In genomic region chr6:54158317-54158716, GRCm38 (mm10) we compare ENCODE assay signal across 10 mouse cellular contexts.
A peak's percentile ranks its signal among the peaks of the same experiment; 100 is the strongest.
DNase-seq lines count a peak whose midpoint lies in the region; ATAC-seq lines count a peak whose summit lies in the region.
"Had no signal": no experiment of that assay in that cellular context is flagged by ENCODE, and none has a peak within 500 bp of the region (broad histone marks: within the 10 kb centered on the region; RNA-seq: fewer than 3 reads in every experiment).

No protein-coding gene starts in this region.

- ATAC-seq in heart, embryonic 14.5 days (ENCODE audit: insufficient number of reproducible peaks, insufficient read depth, low FRiP score, low read depth) = no peak
- peak; percentile 23 to 38 for ATAC-seq in hematopoietic stem cell, adult 5-6 weeks (replicated peaks in 1 of 2; ENCODE audit: insufficient read depth in 1 of 2, low FRiP score in 2 of 2, low TSS enrichment in 1 of 2, low read depth in 1 of 2, poor library complexity in 2 of 2, severe bottlenecking in 2 of 2)
- no peak for ATAC-seq in liver, embryonic 12.5 days
- ATAC-seq in hindbrain, embryonic 11.5 days (ENCODE audit: low FRiP score) = no peak

- DNase-seq in heart, adult 8-10 months (ENCODE audit: low spot score) = no peak
- DNase-seq in CD4-positive, CD25-positive, alpha-beta regulatory T cell, adult 2 months (ENCODE audit: low read depth, low spot score) = peak; percentile 45
- DNase-seq in hindbrain, embryonic 11.5 days (ENCODE audit: low spot score) = no peak
- DNase-seq in forebrain, embryonic 10.5 days (ENCODE audit: extremely low spot score, low spot score) = no peak
- DNase-seq in urinary bladder, adult 18-20 months (ENCODE audit: low spot score in 2 of 2) = no peak
- DNase-seq: gastrocnemius, postnatal 10 days had no signal

- H3K36me3 ChIP-seq in heart, embryonic 14.5 days (ENCODE audit: control insufficient read depth, insufficient read depth, low read length) = no peaks in the 10 kb centered on the region
- H3K36me3 ChIP-seq in liver, embryonic 12.5 days = no peaks in the 10 kb centered on the region
- H3K36me3 ChIP-seq in hindbrain, embryonic 11.5 days (ENCODE audit: control insufficient read depth, insufficient read depth, low read length) = no peaks in the 10 kb centered on the region
- H3K36me3 ChIP-seq in forebrain, embryonic 10.5 days (replicated peaks) = no peaks in the 10 kb centered on the region
- H3K36me3 ChIP-seq: embryonic facial prominence, embryonic 15.5 days had no signal

- H3K4me3 ChIP-seq in heart, embryonic 14.5 days (ENCODE audit: control insufficient read depth in 1 of 2, insufficient read depth in 1 of 2, low read depth in 1 of 2, low read length in 2 of 2) = no peak overlapping the region
- no peak overlapping the region for H3K4me3 ChIP-seq in liver, embryonic 12.5 days
- no peak overlapping the region for H3K4me3 ChIP-seq in hindbrain, embryonic 11.5 days (ENCODE audit: low read depth, low read length)
- no peak overlapping the region for H3K4me3 ChIP-seq in forebrain, embryonic 10.5 days
- H3K4me3 ChIP-seq: embryonic facial prominence, embryonic 15.5 days had no signal

- no peaks in the 10 kb centered on the region for H3K9me3 ChIP-seq in heart, embryonic 14.5 days (ENCODE audit: control insufficient read depth, low read length)
- H3K9me3 ChIP-seq in liver, embryonic 12.5 days (replicated peaks) = no peaks in the 10 kb centered on the region
- no peaks in the 10 kb centered on the region for H3K9me3 ChIP-seq in hindbrain, embryonic 11.5 days (ENCODE audit: control insufficient read depth, low read length)
- H3K9me3 ChIP-seq in forebrain, embryonic 10.5 days = no peaks in the 10 kb centered on the region
- H3K9me3 ChIP-seq: embryonic facial prominence, embryonic 15.5 days had no signal

- H3K4me2 ChIP-seq in heart, embryonic 14.5 days (ENCODE audit: low read length) = 0 out of 2 replicates have a peak overlapping the region, but pooled peaks have one; percentile 7
- H3K4me2 ChIP-seq in liver, embryonic 12.5 days = 0 out of 2 replicates have a peak overlapping the region, but pooled peaks have one; percentile 16
- no peak overlapping the region for H3K4me2 ChIP-seq in hindbrain, embryonic 11.5 days (replicated peaks; ENCODE audit: low read depth, low read length)
- H3K4me2 ChIP-seq: embryonic facial prominence, embryonic 15.5 days had no signal

- no peaks in the 10 kb centered on the region for H3K27me3 ChIP-seq in heart, embryonic 14.5 days (ENCODE audit: control insufficient read depth, insufficient read depth, low read length)
- no peaks in the 10 kb centered on the region for H3K27me3 ChIP-seq in liver, embryonic 12.5 days (replicated peaks)
- no peaks in the 10 kb centered on the region for H3K27me3 ChIP-seq in hindbrain, embryonic 11.5 days (ENCODE audit: control insufficient read depth, insufficient read depth, low read length)
- no peaks in the 10 kb centered on the region for H3K27me3 ChIP-seq in forebrain, embryonic 10.5 days (ENCODE audit: poor library complexity, severe bottlenecking)
- H3K27me3 ChIP-seq: embryonic facial prominence, embryonic 15.5 days had no signal

- H3K9ac ChIP-seq in heart, embryonic 14.5 days (ENCODE audit: low read length) = no peak overlapping the region
- no peak overlapping the region for H3K9ac ChIP-seq in liver, embryonic 12.5 days
- no peak overlapping the region for H3K9ac ChIP-seq in hindbrain, embryonic 11.5 days (ENCODE audit: low read depth, low read length)
- H3K9ac ChIP-seq: embryonic facial prominence, embryonic 15.5 days had no signal

- 0 out of 4 replicates have a peak overlapping the region, but pooled peaks of 1 of the 2 experiments have one; percentile 25 for H3K27ac ChIP-seq in heart, embryonic 14.5 days (replicated peaks in 1 of 2; ENCODE audit: control insufficient read depth in 1 of 2, insufficient read depth in 1 of 2, low read depth in 2 of 2, low read length in 2 of 2)
- H3K27ac ChIP-seq in liver, embryonic 12.5 days = no peak overlapping the region
- H3K27ac ChIP-seq in hindbrain, embryonic 11.5 days (ENCODE audit: low read depth, low read length) = no peak overlapping the region
- no peak overlapping the region for H3K27ac ChIP-seq in forebrain, embryonic 10.5 days
- H3K27ac ChIP-seq: embryonic facial prominence, embryonic 15.5 days had no signal

- WGBS in heart, embryonic 14.5 days = 24% methylated on average over 3 of the region's 3 CpGs
- 5% methylated on average over 3 of the region's 3 CpGs for WGBS in liver, embryonic 12.5 days (ENCODE audit: insufficient replicate concordance)
- WGBS in hindbrain, embryonic 11.5 days = 60% methylated on average over 3 of the region's 3 CpGs
- WGBS in forebrain, embryonic 10.5 days = 77% methylated on average over 3 of the region's 3 CpGs

- H3K4me1 ChIP-seq in heart, embryonic 14.5 days (ENCODE audit: control insufficient read depth in 2 of 2, insufficient read depth in 2 of 2, low read length in 2 of 2) = no peaks in the 10 kb centered on the region
- peaks cover 31% of the 10 kb centered on the region for H3K4me1 ChIP-seq in liver, embryonic 12.5 days
- H3K4me1 ChIP-seq in hindbrain, embryonic 11.5 days (replicated peaks; ENCODE audit: control insufficient read depth, insufficient read depth, low read length) = no peaks in the 10 kb centered on the region
- peaks cover 18% of the 10 kb centered on the region for H3K4me1 ChIP-seq in forebrain, embryonic 10.5 days

Comparison
In these comparisons a context has a peak if more than half of its experiments do, and no peak if none do; other contexts are left out.
1. ATAC-seq: peak in hematopoietic stem cell, adult 5-6 weeks (2 of 2); none in heart, embryonic 14.5 days (single experiment), liver, embryonic 12.5 days (single experiment) and hindbrain, embryonic 11.5 days (single experiment).